Mouse (Mus musculus): ENCODE data around the gene Slc36a2.

GRCm38 (mm10) chr11:55164723-55165122 is 20.2 kb downstream of the Slc36a2 start:
- TF ChIP-seq CTCF (IDR thresholded peaks at IDR 0.05; ENCODE audit: extremely low read depth, insufficient read depth, low read length) (peak; percentile 72), POLR2A (IDR thresholded peaks at IDR 0.05; ENCODE audit: extremely low read depth, insufficient read depth, low read length) (no peak)
